Mouse (Mus musculus) layer of hippocampus, adult 18-20 months (tissue): ENCODE measurements around the gene Trabd. TPM values are rescaled to one million over a fixed set of nuclear protein-coding genes. Genes with fewer than 3 reads are reported as not detected.

Source experiments
- DNase-seq, 2 experiments: peaks; one replicate each; pipeline ENCODE4 v3.0.0; 2022; ENCODE audit warnings: low spot score in 2 of 2
- long read RNA-seq: library from polyadenylated mRNA; stranded (forward); transcript quantifications from one replicate; pipeline ENCODE4 v2.0.0, GENCODE M21; 2021
- total RNA-seq, 2 experiments: library from RNA; stranded (reverse); gene quantifications; 2 replicates each; pipeline ENCODE4 v1.2.3; 2021

Gene Trabd
- total RNA-seq: 10 to 100 TPM; 20.7 to 23.8 TPM
- long read RNA-seq, transcript Trabd-201 (10 exons, 2,439 nt): major isoform, 11 of 25 reads
- long read RNA-seq, transcript Trabd-203 (10 exons, 1,941 nt): minor isoform, 5 of 25 reads
- long read RNA-seq, partial matches to known transcripts: 1 of 25 reads
- long read RNA-seq, other reads (novel, unspliced or antisense): 7 of 25 reads

GRCm38 (mm10) chr15:89074613-89075477 is at the start of gene Trabd:
TSS of gene Trabd (plus strand) at chr15:89075124.
- no peak for DNase-seq

GRCm38 (mm10) chr15:89044381-89044780 is 30.5 kb upstream of the Trabd start:
- no peak for DNase-seq

GRCm38 (mm10) chr15:89046356-89046755 is 28.6 kb upstream of the Trabd start:
- DNase-seq: no peak

- DNase-seq: no peak
Measured at GRCm38 (mm10) chr15:89054666-89055065, 20.3 kb upstream of the Trabd start.

- no peak for DNase-seq
Measured at GRCm38 (mm10) chr15:89058736-89059135, 16.2 kb upstream of the Trabd start.

GRCm38 (mm10) chr15:89059161-89059931 is 15.6 kb upstream of the Trabd start, which contains the start of gene Panx2:
TSS of gene Panx2 (plus strand) at chr15:89059734.
- DNase-seq: no peak

GRCm38 (mm10) chr15:89060032-89060681 is 14.8 kb upstream of the Trabd start:
- no peak for DNase-seq

- DNase-seq: no peak
Measured at GRCm38 (mm10) chr15:89060811-89061460, 14.0 kb upstream of the Trabd start.

GRCm38 (mm10) chr15:89061761-89062517 is 13.0 kb upstream of the Trabd start:
- no peak for DNase-seq

GRCm38 (mm10) chr15:89062518-89062910 is 12.4 kb upstream of the Trabd start:
- DNase-seq: no peak

GRCm38 (mm10) chr15:89063001-89063400 is 11.9 kb upstream of the Trabd start:
- DNase-seq: no peak

- peak; percentile 86 to 95 for DNase-seq
Measured at GRCm38 (mm10) chr15:89063536-89063935, 11.4 kb upstream of the Trabd start.

GRCm38 (mm10) chr15:89064891-89065290 is 10.0 kb upstream of the Trabd start:
- DNase-seq: no peak

- no peak for DNase-seq
Measured at GRCm38 (mm10) chr15:89067609-89068008, 7.3 kb upstream of the Trabd start.

GRCm38 (mm10) chr15:89068226-89068625 is 6.7 kb upstream of the Trabd start:
- DNase-seq: no peak

GRCm38 (mm10) chr15:89069336-89069840 is 5.5 kb upstream of the Trabd start:
- peak in 1 of 2 experiments; percentile 70 for DNase-seq

- peak; percentile 69 for DNase-seq
Measured at GRCm38 (mm10) chr15:89070606-89071005, 4.3 kb upstream of the Trabd start.

- no peak for DNase-seq
Measured at GRCm38 (mm10) chr15:89073993-89074603, 826 bp upstream of the Trabd start.

- peak; percentile 73 to 87 for DNase-seq
Measured at GRCm38 (mm10) chr15:89075478-89076147, 689 bp downstream of the Trabd start.
